ENCODE assay signal across 7 mouse cellular contexts in genomic region chr11:118084266-118084665, GRCm38 (mm10).
"Had no signal": no experiment of that assay in that cellular context is flagged by ENCODE, and none has a peak within 500 bp of the region (broad histone marks: within the 10 kb centered on the region; RNA-seq: fewer than 3 reads in every experiment).

No protein-coding gene starts in this region.

- H3K36me3 ChIP-seq: liver, embryonic 13.5 days; midbrain, embryonic 12.5 days; midbrain, embryonic 15.5 days; neural tube, embryonic 13.5 days had no signal

- DNase-seq: layer of hippocampus, adult 9-11 months had no signal

- H3K27me3 ChIP-seq: liver, embryonic 13.5 days; midbrain, embryonic 12.5 days; midbrain, embryonic 15.5 days; neural tube, embryonic 13.5 days had no signal

- H3K4me3 ChIP-seq: layer of hippocampus, adult 2 months; liver, embryonic 13.5 days; midbrain, embryonic 12.5 days; midbrain, embryonic 15.5 days; neural tube, embryonic 13.5 days had no signal

- H3K4me2 ChIP-seq: liver, embryonic 13.5 days; lung, embryonic 14.5 days; midbrain, embryonic 12.5 days; midbrain, embryonic 15.5 days; neural tube, embryonic 13.5 days had no signal
